Comparison of ENCODE assay signal across 17 mouse cellular contexts in genomic region chr9:119004703-119005076, GRCm38 (mm10). TPM values are rescaled to one million over a fixed set of nuclear protein-coding genes. Genes with fewer than 3 reads are reported as not detected.
DNase-seq lines count a peak whose midpoint lies in the region; ATAC-seq and TF ChIP-seq lines count a peak whose summit lies in the region.
"Had no signal": no experiment of that assay in that cellular context is flagged by ENCODE, and none has a peak within 500 bp of the region (broad histone marks: within the 10 kb centered on the region; RNA-seq: fewer than 3 reads in every experiment).

No protein-coding gene starts in this region.

- DNase-seq in heart, adult 2 months: no peak
- peak; percentile 44 for DNase-seq in kidney, adult 9 months
- DNase-seq in kidney, postnatal 25 days: no peak
- DNase-seq in lung, postnatal 0 days (ENCODE audit: low spot score): no peak
- no peak for DNase-seq in lung, postnatal 36 days
- DNase-seq in retina, embryonic 14.5 days (ENCODE audit: low spot score): no peak
- DNase-seq: adrenal gland, postnatal 14 days; cerebellum, adult 18-20 months; gastrocnemius, postnatal 25 days; thymus, postnatal 14 days had no signal

- H3K27me3 ChIP-seq in heart, embryonic 13.5 days (replicated peaks): no peaks in the 10 kb centered on the region
- H3K27me3 ChIP-seq in heart, adult 2 months (ENCODE audit: control insufficient read depth, insufficient read depth, low read length): no peaks in the 10 kb centered on the region
- no peaks in the 10 kb centered on the region for H3K27me3 ChIP-seq in lung, postnatal 0 days (replicated peaks; ENCODE audit: insufficient read depth, low read length)
- H3K27me3 ChIP-seq: embryonic facial prominence, embryonic 12.5 days; hindbrain, embryonic 12.5 days; intestine, embryonic 15.5 days; midbrain, embryonic 12.5 days had no signal

- no peak for ATAC-seq in heart, embryonic 13.5 days (ENCODE audit: extremely low read depth, insufficient number of reproducible peaks, low FRiP score, low TSS enrichment)
- no peak for ATAC-seq in lung, postnatal 0 days
- no peak for ATAC-seq in activated CD4-positive, CD25-positive, alpha-beta regulatory T cell, adult 4 months
- ATAC-seq: intestine, embryonic 15.5 days had no signal

- intact Hi-C loops in heart, adult 2 months (cut with DNase I): loop anchor here (5.0 kb wide), 1 partner anchor 47 kb away; no protein-coding TSS in a partner anchor

- 81% methylated on average over 16 of the region's 16 CpGs for WGBS in heart, embryonic 13.5 days
- whole genome bisulfite sequencing in heart, adult 2 months: 92% methylated on average over 16 of the region's 16 CpGs
- WGBS in lung, postnatal 0 days: 81% methylated on average over 16 of the region's 16 CpGs

- no peak for TF ChIP-seq POLR2A in heart, adult 2 months (IDR thresholded peaks at IDR 0.05; ENCODE audit: insufficient read depth, low read depth, low read length)

- H3K4me2 ChIP-seq in heart, embryonic 13.5 days: peak overlapping the region; percentile 30
- H3K4me2 ChIP-seq in lung, postnatal 0 days (replicated peaks; ENCODE audit: low read depth, low read length): no peak overlapping the region
- H3K4me2 ChIP-seq: embryonic facial prominence, embryonic 12.5 days; hindbrain, embryonic 12.5 days; intestine, embryonic 15.5 days; midbrain, embryonic 12.5 days had no signal

- no peaks in the 10 kb centered on the region for H3K79me2 ChIP-seq in heart, adult 2 months (replicated peaks; ENCODE audit: control insufficient read depth, insufficient read depth, low read length)

- no peak for TF ChIP-seq CTCF in heart, adult 2 months (IDR thresholded peaks at IDR 0.05)
- TF ChIP-seq CTCF in lung, postnatal 0 days (IDR thresholded peaks at IDR 0.05): no peak

- no peak overlapping the region for H3K4me3 ChIP-seq in heart, embryonic 13.5 days
- H3K4me3 ChIP-seq in heart, adult 2 months: no peak overlapping the region
- no peak overlapping the region for H3K4me3 ChIP-seq in lung, postnatal 0 days (ENCODE audit: low read depth, low read length)
- H3K4me3 ChIP-seq: embryonic facial prominence, embryonic 12.5 days; hindbrain, embryonic 12.5 days; intestine, embryonic 15.5 days; midbrain, embryonic 12.5 days had no signal

- H3K9me3 ChIP-seq in heart, embryonic 13.5 days: no peaks in the 10 kb centered on the region
- H3K9me3 ChIP-seq in lung, postnatal 0 days (ENCODE audit: low read length): no peaks in the 10 kb centered on the region
- H3K9me3 ChIP-seq: embryonic facial prominence, embryonic 12.5 days; hindbrain, embryonic 12.5 days; intestine, embryonic 15.5 days; midbrain, embryonic 12.5 days had no signal

- H3K9ac ChIP-seq in heart, embryonic 13.5 days: peak overlapping the region; percentile 19; the same call in 1 of the 2 replicates
- no peak overlapping the region for H3K9ac ChIP-seq in heart, adult 2 months (ENCODE audit: low read depth, low read length)
- H3K9ac ChIP-seq in lung, postnatal 0 days (replicated peaks; ENCODE audit: low read depth): no peak overlapping the region
- H3K9ac ChIP-seq: embryonic facial prominence, embryonic 12.5 days; hindbrain, embryonic 12.5 days; intestine, embryonic 15.5 days; midbrain, embryonic 12.5 days had no signal

- peaks cover 76% of the 10 kb centered on the region for H3K4me1 ChIP-seq in heart, embryonic 13.5 days
- H3K4me1 ChIP-seq in heart, adult 2 months (ENCODE audit: control insufficient read depth, insufficient read depth, low read length): peaks cover 3% of the 10 kb centered on the region; the same call in 1 of the 2 replicates
- H3K4me1 ChIP-seq in lung, postnatal 0 days (ENCODE audit: insufficient read depth, low read depth, low read length): peaks cover 48% of the 10 kb centered on the region

- H3K36me3 ChIP-seq in heart, embryonic 13.5 days: no peaks in the 10 kb centered on the region
- H3K36me3 ChIP-seq in heart, adult 2 months (ENCODE audit: control insufficient read depth, insufficient read depth, low read length): no peaks in the 10 kb centered on the region
- H3K36me3 ChIP-seq in lung, postnatal 0 days (ENCODE audit: insufficient read depth, low read length): no peaks in the 10 kb centered on the region
- H3K36me3 ChIP-seq: hindbrain, embryonic 12.5 days; intestine, embryonic 15.5 days; midbrain, embryonic 12.5 days had no signal

- H3K27ac ChIP-seq in heart, embryonic 13.5 days (replicated peaks): peak overlapping the region; percentile 12
- no peak overlapping the region; the same call in 1 of the 2 replicates for H3K27ac ChIP-seq in heart, adult 2 months
- peak overlapping the region; percentile 51; the same call in 1 of the 2 replicates for H3K27ac ChIP-seq in lung, postnatal 0 days (ENCODE audit: low read length)
- H3K27ac ChIP-seq: embryonic facial prominence, embryonic 12.5 days; hindbrain, embryonic 12.5 days; intestine, embryonic 15.5 days; macrophage; midbrain, embryonic 12.5 days had no signal

- no peak for TF ChIP-seq EP300 in heart, adult 2 months (IDR thresholded peaks at IDR 0.05; ENCODE audit: insufficient read depth, low read depth, low read length)
- TF ChIP-seq EP300 in lung, postnatal 0 days (IDR thresholded peaks at IDR 0.05): no peak

RNA-seq across cellular contexts. Expression of gene Vill, which starts 47.9 kb away (rescaled TPM):
- 10.6 and 11.5 TPM in 2 replicates for polyA plus RNA-seq in heart, embryonic 13.5 days (2015; fragmentation: Nextera tagmentation; extraction: Ambion mirVana)
- under 1 TPM; 0.20 to 0.34 TPM for total RNA-seq in heart, adult 2 months (2021)
- polyA plus RNA-seq in heart, adult 2 months (2012; rRNA removed): 0.85 and 1.4 TPM in 2 replicates
- polyA plus RNA-seq in lung, postnatal 0 days (2015; fragmentation: Nextera tagmentation; extraction: Ambion mirVana): 16.6 and 20.0 TPM in 2 replicates
- polyA plus RNA-seq in activated CD4-positive, CD25-positive, alpha-beta regulatory T cell, adult 4 months (2017; shearing (Covaris generic)): 10 to 100 TPM; 13.0 to 14.8 TPM
